Mouse (Mus musculus): ENCODE measurements around the gene Chmp5. TPM values are rescaled to one million over a fixed set of nuclear protein-coding genes. Genes with fewer than 3 reads are reported as not detected.

The Chmp5 gene
- polyA plus RNA-seq, 1 experiment from 2014 or later = 161 TPM

GRCm38 (mm10) chr4:40983686-40984085 is 35.5 kb downstream of the Chmp5 start:
- no peak for ATAC-seq
- 91% methylated on average over 1 of the region's 1 CpGs for WGBS

GRCm38 (mm10) chr4:40989633-40990032 is 41.4 kb downstream of the Chmp5 start:
- H3K36me3 ChIP-seq (ENCODE audit: control insufficient read depth, insufficient read depth, low read length) = peaks cover 59% of the 10 kb centered on the region
- H3K9me3 ChIP-seq (replicated peaks; ENCODE audit: control insufficient read depth, low read length, poor library complexity, severe bottlenecking) = no peaks in the 10 kb centered on the region
- WGBS = 82% methylated on average over 6 of the region's 6 CpGs
- no peaks in the 10 kb centered on the region for H3K27me3 ChIP-seq (ENCODE audit: control insufficient read depth, insufficient read depth, low read depth, low read length)
- no peak for ATAC-seq
- no peak overlapping the region for H3K4me2 ChIP-seq (ENCODE audit: low read length)
- no peak overlapping the region for H3K27ac ChIP-seq (ENCODE audit: low read length)
- no peaks in the 10 kb centered on the region for H3K4me1 ChIP-seq (ENCODE audit: control insufficient read depth, insufficient read depth, low read length)
- no peak overlapping the region for H3K9ac ChIP-seq (ENCODE audit: low read depth, low read length)
- H3K4me3 ChIP-seq (ENCODE audit: low read depth, low read length) = no peak overlapping the region

More at GRCm38 (mm10) chr4:40983686-40984085, 35.5 kb downstream of the Chmp5 start:
- no peak overlapping the region for H3K4me2 ChIP-seq (ENCODE audit: low read length)
- H3K9ac ChIP-seq (ENCODE audit: low read depth, low read length) = no peak overlapping the region
- peaks cover 30% of the 10 kb centered on the region for H3K36me3 ChIP-seq (ENCODE audit: control insufficient read depth, insufficient read depth, low read length)
- no peaks in the 10 kb centered on the region for H3K9me3 ChIP-seq (replicated peaks; ENCODE audit: control insufficient read depth, low read length, poor library complexity, severe bottlenecking)
- H3K27ac ChIP-seq (ENCODE audit: low read length) = no peak overlapping the region
- no peak overlapping the region for H3K4me3 ChIP-seq (ENCODE audit: low read depth, low read length)
- H3K4me1 ChIP-seq (ENCODE audit: control insufficient read depth, insufficient read depth, low read length) = no peaks in the 10 kb centered on the region
- H3K27me3 ChIP-seq (ENCODE audit: control insufficient read depth, insufficient read depth, low read depth, low read length) = no peaks in the 10 kb centered on the region

- Histone ChIP-seq H3K27ac (ENCODE audit: low read length) (no peak overlapping the region), H3K27me3 (ENCODE audit: control insufficient read depth, insufficient read depth, low read depth, low read length) (no peaks in the 10 kb centered on the region), H3K4me1 (ENCODE audit: control insufficient read depth, insufficient read depth, low read length) (no peaks in the 10 kb centered on the region), H3K4me2 (ENCODE audit: low read length) (no peak overlapping the region), H3K36me3 (ENCODE audit: control insufficient read depth, insufficient read depth, low read length) (peaks cover 62% of the 10 kb centered on the region), H3K4me3 (ENCODE audit: low read depth, low read length) (no peak overlapping the region), H3K9ac (ENCODE audit: low read depth, low read length) (no peak overlapping the region), H3K9me3 (replicated peaks; ENCODE audit: control insufficient read depth, low read length, poor library complexity, severe bottlenecking) (no peaks in the 10 kb centered on the region)
- no peak for ATAC-seq
- 94% methylated on average over 6 of the region's 6 CpGs for WGBS
Measured at GRCm38 (mm10) chr4:40996302-40996701, 48.1 kb downstream of the Chmp5 start.

GRCm38 (mm10) chr4:40997916-40998315 is 49.7 kb downstream of the Chmp5 start:
- Histone ChIP-seq H3K4me1 (ENCODE audit: control insufficient read depth, insufficient read depth, low read length) (no peaks in the 10 kb centered on the region), H3K27ac (ENCODE audit: low read length) (no peak overlapping the region), H3K4me3 (ENCODE audit: low read depth, low read length) (no peak overlapping the region), H3K36me3 (ENCODE audit: control insufficient read depth, insufficient read depth, low read length) (peaks cover 64% of the 10 kb centered on the region), H3K27me3 (ENCODE audit: control insufficient read depth, insufficient read depth, low read depth, low read length) (no peaks in the 10 kb centered on the region), H3K9me3 (replicated peaks; ENCODE audit: control insufficient read depth, low read length, poor library complexity, severe bottlenecking) (no peaks in the 10 kb centered on the region), H3K4me2 (ENCODE audit: low read length) (no peak overlapping the region), H3K9ac (ENCODE audit: low read depth, low read length) (no peak overlapping the region)
- WGBS = 96% methylated on average over 4 of the region's 4 CpGs
- no peak for ATAC-seq

- Histone ChIP-seq H3K9me3 (replicated peaks; ENCODE audit: control insufficient read depth, low read length, poor library complexity, severe bottlenecking) (no peaks in the 10 kb centered on the region), H3K4me2 (ENCODE audit: low read length) (no peak overlapping the region), H3K36me3 (ENCODE audit: control insufficient read depth, insufficient read depth, low read length) (peaks cover 65% of the 10 kb centered on the region), H3K27ac (ENCODE audit: low read length) (no peak overlapping the region), H3K9ac (ENCODE audit: low read depth, low read length) (no peak overlapping the region), H3K27me3 (ENCODE audit: control insufficient read depth, insufficient read depth, low read depth, low read length) (no peaks in the 10 kb centered on the region), H3K4me3 (ENCODE audit: low read depth, low read length) (no peak overlapping the region), H3K4me1 (ENCODE audit: control insufficient read depth, insufficient read depth, low read length) (no peaks in the 10 kb centered on the region)
- no peak for ATAC-seq
- 87% methylated on average over 1 of the region's 1 CpGs for WGBS
Measured at GRCm38 (mm10) chr4:41000271-41000670, 52.1 kb downstream of the Chmp5 start.

GRCm38 (mm10) chr4:41000842-41001639 is 52.8 kb downstream of the Chmp5 start:
- Histone ChIP-seq H3K4me2 (ENCODE audit: low read length) (no peak overlapping the region), H3K9me3 (replicated peaks; ENCODE audit: control insufficient read depth, low read length, poor library complexity, severe bottlenecking) (no peaks in the 10 kb centered on the region), H3K4me3 (ENCODE audit: low read depth, low read length) (no peak overlapping the region), H3K27me3 (ENCODE audit: control insufficient read depth, insufficient read depth, low read depth, low read length) (no peaks in the 10 kb centered on the region), H3K4me1 (ENCODE audit: control insufficient read depth, insufficient read depth, low read length) (no peaks in the 10 kb centered on the region), H3K27ac (ENCODE audit: low read length) (no peak overlapping the region), H3K9ac (ENCODE audit: low read depth, low read length) (no peak overlapping the region), H3K36me3 (ENCODE audit: control insufficient read depth, insufficient read depth, low read length) (peaks cover 61% of the 10 kb centered on the region)
- 94% methylated on average over 9 of the region's 9 CpGs for WGBS
- ATAC-seq = no peak

- Histone ChIP-seq H3K27ac (ENCODE audit: low read length) (no peak overlapping the region), H3K27me3 (ENCODE audit: control insufficient read depth, insufficient read depth, low read depth, low read length) (no peaks in the 10 kb centered on the region), H3K9ac (ENCODE audit: low read depth, low read length) (no peak overlapping the region), H3K9me3 (replicated peaks; ENCODE audit: control insufficient read depth, low read length, poor library complexity, severe bottlenecking) (no peaks in the 10 kb centered on the region), H3K4me2 (ENCODE audit: low read length) (no peak overlapping the region), H3K36me3 (ENCODE audit: control insufficient read depth, insufficient read depth, low read length) (peaks cover 39% of the 10 kb centered on the region), H3K4me1 (ENCODE audit: control insufficient read depth, insufficient read depth, low read length) (no peaks in the 10 kb centered on the region), H3K4me3 (ENCODE audit: low read depth, low read length) (no peak overlapping the region)
- no peak for ATAC-seq
- WGBS = 86% methylated on average over 3 of the region's 3 CpGs
Measured at GRCm38 (mm10) chr4:41013351-41013750, 65.1 kb downstream of the Chmp5 start.

Small RNA genes within 50 kb of the gene (microRNA-seq; reads per million reads assigned to microRNA genes)
- gene Mir3094 = 1.9 reads per million, percentile 5 among the genes with 10 or more reads in this experiment

Other genes starting within 250 kb of the Chmp5 start
- gene Aptx, start 245.2 kb upstream of the Chmp5 start, polyA plus RNA-seq (2015; fragmentation: Nextera tagmentation; extraction: Ambion mirVana) = 46.7 and 50.6 TPM in 2 replicates
- 659 and 720 TPM in 2 replicates for gene Dnaja1, start 226.3 kb upstream of the Chmp5 start, polyA plus RNA-seq (2015; fragmentation: Nextera tagmentation; extraction: Ambion mirVana)
- gene Smu1, start 190.5 kb upstream of the Chmp5 start, polyA plus RNA-seq (2015; fragmentation: Nextera tagmentation; extraction: Ambion mirVana) = 110 and 117 TPM in 2 replicates
- 5.8 and 6.4 TPM in 2 replicates for gene B4galt1, start 94.4 kb upstream of the Chmp5 start, polyA plus RNA-seq (2015; fragmentation: Nextera tagmentation; extraction: Ambion mirVana)
- not detected in 2 replicates for gene Spink4, start 28.4 kb upstream of the Chmp5 start, polyA plus RNA-seq (2015; fragmentation: Nextera tagmentation; extraction: Ambion mirVana)
- 166 and 181 TPM in 2 replicates for gene Bag1, start 113 bp upstream of the Chmp5 start, polyA plus RNA-seq (2015; fragmentation: Nextera tagmentation; extraction: Ambion mirVana)
- 115 and 120 TPM in 2 replicates for gene Nfx1, start 22.5 kb downstream of the Chmp5 start, polyA plus RNA-seq (2015; fragmentation: Nextera tagmentation; extraction: Ambion mirVana)
- not detected in 2 replicates for gene Aqp7, start 99.7 kb downstream of the Chmp5 start, polyA plus RNA-seq (2015; fragmentation: Nextera tagmentation; extraction: Ambion mirVana)
- 0.24 and 0.41 TPM in 2 replicates for gene Aqp3, start 149.8 kb downstream of the Chmp5 start, polyA plus RNA-seq (2015; fragmentation: Nextera tagmentation; extraction: Ambion mirVana)
- gene Nol6, start 176.0 kb downstream of the Chmp5 start, polyA plus RNA-seq (2015; fragmentation: Nextera tagmentation; extraction: Ambion mirVana) = 40.9 and 43.6 TPM in 2 replicates
- gene Ube2r2, start 187.3 kb downstream of the Chmp5 start, polyA plus RNA-seq (2015; fragmentation: Nextera tagmentation; extraction: Ambion mirVana) = 51.1 and 57.5 TPM in 2 replicates

Measured in midbrain, embryonic 16.5 days (tissue).